Mouse (Mus musculus) Patski (cell line): ENCODE data around the gene Clec16a. TPM values are rescaled to one million over a fixed set of nuclear protein-coding genes. Genes with fewer than 3 reads are reported as not detected.

Source experiments
- ATAC-seq: fragments of 100-300 bp; one replicate; pipeline ENCODE4 v1.8.0; 2021
- CTCF ChIA-PET: fragments of 350-600 bp; sonication (Branson Sonifier 250); formaldehyde crosslinking; loops from one replicate; lab custom pipeline; 2022; ENCODE audit warnings: inconsistent platforms; lab: Charles Lee
- POLR2A ChIA-PET: fragments of 350-600 bp; sonication (Branson Sonifier 250); formaldehyde crosslinking; loops from one replicate; lab custom pipeline; 2022; ENCODE audit warnings: antibody characterized with exemption, inconsistent platforms; lab: Charles Lee
- DNase-seq: peaks from one replicate; pipeline ENCODE4 v3.0.0-alpha.2; 2011; ENCODE audit warnings: low read depth, low spot score
- H3K27me3 ChIP-seq: fragments of 371-371 bp; one replicate; pipeline ENCODE4 v1.5.1; 2021
- CTCF ChIP-seq: fragments of 100-300 bp; IDR thresholded peaks from one replicate; pipeline ENCODE4 v1.5.1; 2021
- in situ Hi-C: fragments of 300-500 bp; cut with MboI; formaldehyde crosslinking; loops from 3 replicates; pipeline ENCODE4 v1.11.1; 2018; ENCODE audit warnings: low pct_unique_long_range_greater_than_20kb, mixed read lengths
- polyA plus RNA-seq: library from polyadenylated mRNA; unstranded; gene quantifications from one replicate; pipeline ENCODE4 v1.2.3, GENCODE M21; 2021

The Clec16a gene
- polyA plus RNA-seq, 1 experiment from 2014 or later: 21.3 TPM

GRCm38 (mm10) chr16:10783152-10783434 is 238.0 kb downstream of the Clec16a start:
- no peaks in the 10 kb centered on the region for H3K27me3 ChIP-seq
- in situ Hi-C loops: no loop called here
- POLR2A ChIA-PET: interaction anchor here (0.7 kb wide), 1 partner anchor 122 kb away, joined by 3 read pairs; no protein-coding TSS in a partner anchor
- no peak for DNase-seq
- TF ChIP-seq CTCF: no peak
- CTCF ChIA-PET: interaction anchor here (1.3 to 2.5 kb wide), 5 partner anchors 13 to 213 kb away, joined by 3 to 9 read pairs (median 5); no protein-coding TSS in a partner anchor
- no peak for ATAC-seq

- ChIA-PET POLR2A (no interaction called here), CTCF (interaction anchor here (1.3 to 1.7 kb wide), 2 partner anchors 16 to 118 kb away, joined by 3 to 7 read pairs; no protein-coding TSS in a partner anchor)
- H3K27me3 ChIP-seq: no peaks in the 10 kb centered on the region
- DNase-seq: no peak
- TF ChIP-seq CTCF: no peak
- in situ Hi-C loops: no loop called here
- ATAC-seq: no peak
Measured at GRCm38 (mm10) chr16:10783451-10783850, 238.3 kb downstream of the Clec16a start.

- POLR2A ChIA-PET: interaction anchor here (0.8 to 2.1 kb wide), 2 partner anchors 52 to 62 kb away, joined by 3 to 5 read pairs; no protein-coding TSS in a partner anchor
- no peaks in the 10 kb centered on the region for H3K27me3 ChIP-seq
- in situ Hi-C loops: no loop called here
- TF ChIP-seq CTCF: no peak
- DNase-seq (no peak), ATAC-seq (no peak)
- CTCF ChIA-PET: no interaction called here
Measured at GRCm38 (mm10) chr16:10783883-10784792, 239.0 kb downstream of the Clec16a start.

GRCm38 (mm10) chr16:10784793-10785370 is 239.7 kb downstream of the Clec16a start:
- peak; percentile 42 for DNase-seq
- TF ChIP-seq CTCF: no peak
- peak; percentile 73 for ATAC-seq
- CTCF ChIA-PET: interaction anchor here (1.1 kb wide), 1 partner anchor 145 kb away, joined by 3 read pairs; no protein-coding TSS in a partner anchor
- POLR2A ChIA-PET: interaction anchor here (0.8 to 2.1 kb wide), 3 partner anchors 51 to 61 kb away, joined by 3 to 6 read pairs (median 5); no protein-coding TSS in a partner anchor
- H3K27me3 ChIP-seq: no peaks in the 10 kb centered on the region
- in situ Hi-C loops: loop anchor here (5.0 kb wide), 1 partner anchor 213 kb away; no protein-coding TSS in a partner anchor

- POLR2A ChIA-PET: interaction anchor here (0.8 to 2.1 kb wide), 3 partner anchors 51 to 60 kb away, joined by 3 to 6 read pairs (median 5); no protein-coding TSS in a partner anchor
- CTCF ChIA-PET: interaction anchor here (1.1 to 4.7 kb wide), 11 partner anchors 9 to 160 kb away, joined by 3 to 18 read pairs (median 3); no protein-coding TSS in a partner anchor
- DNase-seq: peak; percentile 81
Measured at GRCm38 (mm10) chr16:10785371-10786231, 240.5 kb downstream of the Clec16a start, which contains the start of gene Socs1. TSS of gene Socs1 (minus strand) at chr16:10785536.

GRCm38 (mm10) chr16:10786288-10786687 is 241.1 kb downstream of the Clec16a start:
- ChIA-PET POLR2A (interaction anchor here (1.5 to 2.1 kb wide), 2 partner anchors 50 to 52 kb away, joined by 5 to 6 read pairs; no protein-coding TSS in a partner anchor), CTCF (interaction anchor here (1.0 to 4.7 kb wide), 12 partner anchors 9 to 160 kb away, joined by 3 to 18 read pairs (median 3); no protein-coding TSS in a partner anchor)
- no peak for TF ChIP-seq CTCF
- no peaks in the 10 kb centered on the region for H3K27me3 ChIP-seq
- in situ Hi-C loops: loop anchor here (5.0 kb wide), 1 partner anchor 214 kb away; no protein-coding TSS in a partner anchor
- ATAC-seq (peak; percentile 32), DNase-seq (peak; percentile 51)

More at GRCm38 (mm10) chr16:10785371-10786231, 240.5 kb downstream of the Clec16a start, which contains the start of gene Socs1:
- in situ Hi-C loops: loop anchor here (5.0 kb wide), 1 partner anchor 213 kb away; no protein-coding TSS in a partner anchor
- ATAC-seq: peak; percentile 72
- no peak for TF ChIP-seq CTCF
- no peaks in the 10 kb centered on the region for H3K27me3 ChIP-seq

- ATAC-seq: no peak
- CTCF ChIA-PET: interaction anchor here (0.9 to 4.7 kb wide), 14 partner anchors 8 to 215 kb away, joined by 3 to 18 read pairs (median 3); no protein-coding TSS in a partner anchor
- POLR2A ChIA-PET: no interaction called here
- DNase-seq: no peak
- TF ChIP-seq CTCF: no peak
- in situ Hi-C loops: loop anchor here (5.0 kb wide), 1 partner anchor 215 kb away; no protein-coding TSS in a partner anchor
- no peaks in the 10 kb centered on the region for H3K27me3 ChIP-seq
Measured at GRCm38 (mm10) chr16:10786782-10787547, 241.8 kb downstream of the Clec16a start.

- ChIA-PET CTCF (interaction anchor here (0.8 to 4.7 kb wide), 6 partner anchors 50 to 216 kb away, joined by 3 to 18 read pairs (median 4); no protein-coding TSS in a partner anchor), POLR2A (interaction anchor here (0.6 kb wide), 1 partner anchor 55 kb away, joined by 3 read pairs; no protein-coding TSS in a partner anchor)
- in situ Hi-C loops: loop anchor here (5.0 kb wide), 1 partner anchor 215 kb away; no protein-coding TSS in a partner anchor
- H3K27me3 ChIP-seq: no peaks in the 10 kb centered on the region
- ATAC-seq: no peak
- TF ChIP-seq CTCF: no peak
- no peak for DNase-seq
Measured at GRCm38 (mm10) chr16:10787548-10788058, 242.5 kb downstream of the Clec16a start.
